Mouse (Mus musculus) mature B cell (primary cell): ENCODE data around the gene Unc80.

ENCODE experiments used
- in situ Hi-C: fragments of 300-500 bp; cut with MboI; formaldehyde crosslinking; loops from 2 replicates; pipeline ENCODE4 v1.14.3; 2019

Gene Unc80

GRCm38 (mm10) chr1:66704523-66704922 lies 236.4 kb downstream of the Unc80 start:
- in situ Hi-C loops = no loop called here

GRCm38 (mm10) chr1:66712859-66713258 lies 244.7 kb downstream of the Unc80 start:
- in situ Hi-C loops = no loop called here

- in situ Hi-C loops = no loop called here
Observed at GRCm38 (mm10) chr1:66730581-66730980, 262.4 kb downstream of the Unc80 start.
